Mouse (Mus musculus) sigmoid colon, adult 10 weeks (tissue): ENCODE measurements around the gene Pomp. TPM values are rescaled to one million over a fixed set of nuclear protein-coding genes. Genes with fewer than 3 reads are reported as not detected.

Experiments used
- polyA plus RNA-seq: library from polyadenylated mRNA; stranded (reverse); fragments of 350-450 nt; fragmentation: Illumina TruSeq; extraction: RNeasy Lipid Tissue Mini Kit (QIAGEN cat#74804); gene quantifications from one replicate; pipeline ENCODE4 v1.2.3, GENCODE M21; 2014; ENCODE audit warnings: low read depth, low replicate concordance

Pomp gene
- polyA plus RNA-seq: 63.1 TPM

DNA sequence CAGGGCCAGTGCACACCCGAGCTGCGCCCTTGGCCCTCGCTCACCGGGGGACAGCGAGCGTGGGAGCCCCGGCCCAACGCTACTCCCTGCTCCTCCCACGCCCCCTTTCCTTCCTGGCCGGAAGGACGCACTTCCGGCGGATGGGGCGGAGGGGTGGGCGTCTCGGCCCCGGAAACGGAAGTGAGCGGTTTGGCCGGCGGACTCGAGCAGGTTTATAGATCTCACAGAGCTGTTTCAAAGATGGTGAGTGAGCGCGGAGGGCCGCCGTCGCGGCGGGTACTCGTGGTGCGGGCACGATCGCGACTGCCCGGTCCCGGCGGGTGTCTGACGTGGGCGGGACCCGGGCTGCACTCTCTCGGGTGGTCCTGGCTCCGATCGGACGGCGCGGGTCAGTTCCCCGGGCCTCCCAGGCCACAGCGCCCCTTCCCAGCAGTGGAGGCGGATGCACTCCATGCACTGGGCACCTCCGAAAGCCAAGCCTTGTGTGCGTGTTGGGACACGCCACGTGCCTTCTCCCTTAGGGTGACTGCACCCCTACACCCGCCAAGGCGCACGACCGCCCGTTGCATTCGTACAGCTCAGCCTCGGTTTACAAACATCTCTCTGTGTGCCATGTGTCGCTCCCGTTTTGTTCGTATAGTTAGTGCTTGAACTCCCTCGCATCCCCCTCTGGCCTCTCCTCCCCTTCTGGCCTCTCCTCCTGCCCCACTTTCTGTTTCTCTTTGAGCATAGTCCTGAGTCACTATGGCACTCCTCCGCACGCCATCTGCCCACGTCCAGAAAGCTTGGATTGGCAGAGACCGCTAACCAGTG is at the start of gene Pomp:
TSS of gene Pomp (plus strand) at position 13 of the 813 bp plus-strand sequence.

DNA sequence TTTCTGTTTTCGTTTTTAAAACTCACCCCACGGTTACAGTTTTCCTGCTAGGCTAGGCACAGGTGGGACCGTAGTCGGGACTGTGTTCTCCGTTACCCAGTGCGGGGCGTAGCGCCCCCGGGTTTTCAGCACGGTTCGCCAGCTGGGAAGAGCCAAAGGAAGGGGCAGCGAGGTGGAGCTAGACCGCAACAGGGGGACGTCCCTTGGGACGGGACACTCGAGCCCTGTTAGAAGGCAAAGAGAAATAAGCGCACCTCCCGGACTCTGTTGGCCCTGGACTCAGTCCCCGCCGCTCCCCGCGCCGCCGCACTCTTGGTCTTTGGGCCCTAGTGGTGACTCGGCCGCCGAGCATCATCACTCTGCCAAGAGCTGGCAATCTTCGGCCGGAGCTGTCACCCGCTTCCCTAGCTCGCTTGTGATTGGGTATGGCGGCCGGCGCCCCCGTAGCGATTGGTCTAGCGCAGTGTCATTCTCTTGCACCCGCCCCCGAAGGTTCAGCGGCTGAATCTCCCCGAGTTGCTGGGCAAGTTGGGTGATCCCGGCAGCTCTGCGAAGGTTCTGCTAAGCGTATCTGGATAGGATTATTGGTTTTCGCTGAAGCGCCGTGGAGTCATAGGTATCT is 34.3 kb downstream of the Pomp start, which contains the start of gene Slc46a3:
TSS of gene Slc46a3 (minus strand) at position 361 of the 622 bp plus-strand sequence.

Other genes starting within 250 kb of the Pomp start
- gene Flt1, start 134.4 kb upstream of the Pomp start, polyA plus RNA-seq: 12.3 TPM
- gene Slc46a3, start 34.4 kb downstream of the Pomp start, polyA plus RNA-seq: 7.5 TPM
- 2.3 TPM for gene Mtus2, start 96.9 kb downstream of the Pomp start, polyA plus RNA-seq